Mouse (Mus musculus) CD4-positive, CD25-positive, alpha-beta regulatory T cell, adult 2 months (primary cell): ENCODE results near the gene Ifna2.

Experiments used
- DNase-seq: peaks from one replicate; pipeline ENCODE4 v3.0.0-alpha.2; 2012; ENCODE audit warnings: low read depth, low spot score

Ifna2 gene

DNA sequence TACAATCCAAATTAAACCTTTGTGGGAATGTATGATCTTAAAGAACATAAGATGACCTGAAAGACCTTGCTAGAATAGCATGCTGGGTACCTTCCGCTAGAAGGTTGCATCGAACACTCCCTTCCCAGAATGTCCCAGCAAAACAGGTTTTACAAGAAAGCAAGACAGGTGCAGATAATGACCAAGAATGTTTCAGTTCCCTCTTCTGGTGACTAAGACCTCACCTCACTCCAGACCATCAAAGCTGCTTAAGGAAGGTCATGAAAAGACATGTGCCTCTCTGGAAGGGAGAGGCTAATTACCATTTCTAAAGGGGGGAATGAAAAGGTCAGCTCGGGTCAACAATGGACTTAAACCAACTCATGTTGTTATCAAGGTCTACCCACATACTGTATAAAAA lies 30.1 kb downstream of the Ifna2 start:
- no peak for DNase-seq

- no peak for DNase-seq
These were observed 39.4 kb downstream of the Ifna2 start, which contains the start of gene Ifna13 for GRCm38 (mm10) chr4:88644359-88644758. Gene Ifna13 (minus strand): TSS chr4:88644459.

DNA sequence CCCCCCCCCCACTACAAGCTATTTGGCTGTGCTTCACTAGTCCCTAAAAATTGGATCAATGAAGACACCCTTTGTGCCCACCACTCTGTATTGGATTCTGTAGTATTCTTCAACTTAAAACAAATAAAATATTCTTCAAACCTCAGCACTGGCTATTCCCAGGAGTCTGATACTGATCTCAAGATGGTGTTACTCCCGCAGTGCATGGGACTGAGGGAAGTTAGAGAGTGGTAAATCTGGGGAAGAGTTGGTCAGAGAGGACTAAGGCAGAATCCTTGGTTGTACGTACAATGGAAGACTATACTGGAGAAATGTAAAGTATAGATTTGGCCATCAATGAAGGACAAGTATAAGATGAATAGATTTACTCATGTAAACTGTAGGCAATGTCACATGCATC lies 41.2 kb downstream of the Ifna2 start:
- peak; percentile 3 for DNase-seq

- peak; percentile 100 for DNase-seq
These were observed 42.5 kb downstream of the Ifna2 start for GRCm38 (mm10) chr4:88641077-88641831.

DNA sequence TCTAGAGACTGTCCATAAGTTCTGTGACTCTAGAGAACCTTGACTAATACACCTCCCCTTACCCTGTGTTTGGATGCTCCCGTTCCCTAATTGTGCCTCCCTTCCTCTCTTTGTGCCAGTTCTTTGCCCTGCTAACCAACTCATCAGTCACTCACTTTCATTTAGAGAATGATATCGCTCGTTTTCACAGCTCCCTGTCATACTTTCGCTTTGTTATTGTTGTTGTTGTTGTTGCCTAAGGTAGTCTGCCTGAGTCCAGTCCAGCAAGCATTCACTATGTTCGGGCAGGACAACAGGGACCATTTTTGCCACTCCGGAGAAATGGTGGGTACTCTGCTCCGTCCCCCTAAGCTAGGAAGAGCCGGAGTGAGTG lies 43.0 kb downstream of the Ifna2 start:
- no peak for DNase-seq

- no peak for DNase-seq
These were observed 49.4 kb downstream of the Ifna2 start, which contains the start of gene C87499 for GRCm38 (mm10) chr4:88634311-88634710. Gene C87499 (minus strand): TSS chr4:88634411.
